Mouse (Mus musculus) heart, adult 2 months (tissue): ENCODE data around the gene Srsf2. TPM values are rescaled to one million over a fixed set of nuclear protein-coding genes. Genes with fewer than 3 reads are reported as not detected.

ENCODE experiments used
- DNase-seq, 2 experiments: peaks; one replicate each; pipeline ENCODE4 v3.0.0; 2021
- H3K27ac ChIP-seq: fragments of 200-600 bp; 2 replicates; pipeline ENCODE4 v1.8.1; 2022
- H3K27me3 ChIP-seq: fragments of 200-500 bp; 2 replicates; pipeline ENCODE4 v1.6.1; 2012; ENCODE audit warnings: mild to moderate bottlenecking, low read length, inconsistent platforms, mixed read lengths; ENCODE audit not compliant: control insufficient read depth, insufficient read depth
- H3K36me3 ChIP-seq: fragments of 200-500 bp; 2 replicates; pipeline ENCODE4 v1.6.1; 2012; ENCODE audit warnings: low read length, inconsistent platforms; ENCODE audit not compliant: control insufficient read depth, insufficient read depth
- H3K4me1 ChIP-seq: fragments of 200-500 bp; 2 replicates; pipeline ENCODE4 v1.6.1; 2011; ENCODE audit warnings: low read length; ENCODE audit not compliant: control insufficient read depth, insufficient read depth
- H3K4me3 ChIP-seq: fragments of 200-600 bp; 2 replicates; pipeline ENCODE4 v1.8.1; 2022
- H3K79me2 ChIP-seq: fragments of 200-500 bp; replicated peaks from 2 replicates; pipeline ENCODE4 v1.6.1; 2012; ENCODE audit warnings: mild to moderate bottlenecking, inconsistent platforms, low read length, moderate library complexity, mixed read lengths; ENCODE audit not compliant: control insufficient read depth, insufficient read depth
- H3K9ac ChIP-seq: fragments of 200-500 bp; 2 replicates; pipeline ENCODE4 v1.6.1; 2012; ENCODE audit warnings: low read depth, mild to moderate bottlenecking, control low read depth, inconsistent platforms, low read length, mixed read lengths
- CTCF ChIP-seq: fragments of 200-600 bp; IDR thresholded peaks from 2 replicates; pipeline ENCODE4 v1.8.1; 2022; ENCODE audit warnings: antibody characterized with exemption, mild to moderate bottlenecking, moderate library complexity
- EP300 ChIP-seq: fragments of 200-500 bp; IDR thresholded peaks from 2 replicates; pipeline ENCODE4 v1.6.1; 2011; ENCODE audit warnings: low read depth, low read length, control low read depth; ENCODE audit not compliant: insufficient read depth
- POLR2A ChIP-seq: fragments of 200-500 bp; IDR thresholded peaks from 2 replicates; pipeline ENCODE4 v1.6.1; 2011; ENCODE audit warnings: mild to moderate bottlenecking, low read depth, low read length, control low read depth; ENCODE audit not compliant: insufficient read depth
- WGBS: fragments of 180-500 bp; shearing (Covaris S2); methylation state at CpG from one replicate; pipeline ENCODE4 v1.1.7; 2018; 5-methylcytosine and 5-hydroxymethylcytosine counted together
- intact Hi-C: fragments of 180-260 bp; cut with DNase I; formaldehyde crosslinking; loops from one replicate; pipeline ENCODE4 v1.15.1; 2025
- polyA plus RNA-seq: library from polyadenylated mRNA; depleted of rRNA; stranded (reverse); fragments of >200 nt; gene quantifications from 2 replicates; pipeline ENCODE4 v1.2.3, GENCODE M21; 2012
- total RNA-seq, 2 experiments: library from RNA; stranded (reverse); gene quantifications; 2 replicates each; pipeline ENCODE4 v1.2.3; 2021

Srsf2 gene
- total and polyA plus RNA-seq, 3 experiments = 91.4 to 158 (median 104) TPM

DNA sequence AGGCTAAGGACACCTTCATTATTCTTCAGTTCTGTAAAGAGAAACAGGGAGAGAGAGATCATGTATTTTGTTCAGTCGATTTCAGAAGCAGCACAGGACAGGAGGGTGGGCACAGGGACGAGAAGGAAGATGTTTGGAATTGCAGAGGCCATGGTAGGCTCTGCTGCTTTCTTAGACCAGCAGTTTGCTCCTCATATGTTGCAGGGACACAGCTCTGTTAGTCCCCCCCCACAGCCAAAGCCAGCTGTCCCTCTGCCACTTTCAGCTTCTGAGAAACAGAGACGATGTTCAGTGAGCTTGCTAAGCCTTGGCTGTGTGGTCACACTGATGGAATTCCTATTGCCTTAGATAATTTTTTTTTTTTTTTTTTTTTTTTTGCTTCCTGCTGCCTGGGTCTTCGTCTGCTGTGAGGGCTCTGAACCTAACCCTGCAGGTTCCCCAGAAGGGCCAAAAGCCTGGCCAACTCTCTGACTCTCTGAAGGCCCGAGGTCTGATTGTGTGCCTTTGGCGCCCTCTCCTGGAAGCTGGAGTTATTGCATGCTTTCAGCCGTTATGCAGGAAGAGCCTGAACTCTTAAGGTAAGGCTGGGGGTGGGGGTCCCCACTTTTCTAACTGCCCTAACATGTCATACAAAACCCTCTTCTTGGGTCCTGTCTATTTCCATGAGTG lies 44.8 kb downstream of the Srsf2 start:
- Histone ChIP-seq H3K79me2 (no peaks in the 10 kb centered on the region), H3K4me1 (peaks cover 10% of the 10 kb centered on the region), H3K4me3 (no peak overlapping the region), H3K27ac (peak overlapping the region; percentile 52), H3K27me3 (no peaks in the 10 kb centered on the region), H3K36me3 (no peaks in the 10 kb centered on the region), H3K9ac (no peak overlapping the region)
- peak; percentile 86 to 87 for DNase-seq
- TF ChIP-seq CTCF (peak; percentile 89), POLR2A (no peak), EP300 (peak; percentile 94)
- WGBS = 18% methylated on average over 7 of the region's 7 CpGs
- intact Hi-C loops = loop anchor here (1.0 to 10.0 kb wide), 4 partner anchors 56 to 165 kb away; no protein-coding TSS in a partner anchor

DNA sequence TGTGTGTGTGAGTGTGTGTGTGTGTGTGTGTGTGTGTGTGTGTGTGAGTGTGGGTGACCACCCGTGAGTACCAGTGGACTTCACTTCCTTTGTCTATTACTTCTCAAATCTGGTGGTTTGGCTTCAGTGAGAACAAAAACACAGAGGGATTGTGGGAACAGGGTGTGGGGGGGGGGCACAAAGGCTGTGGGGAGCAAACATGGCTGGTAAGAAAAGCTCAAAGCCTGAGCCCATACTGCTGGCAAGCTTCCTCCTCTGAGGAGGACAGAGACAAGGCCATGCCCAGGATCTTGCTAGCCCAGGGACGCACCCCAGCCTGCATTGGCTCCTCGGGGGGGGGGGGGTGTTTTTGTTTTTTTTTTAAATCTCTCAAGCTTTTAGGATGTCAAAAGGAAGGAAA lies 45.4 kb downstream of the Srsf2 start:
- DNase-seq = no peak
- Histone ChIP-seq H3K79me2 (no peaks in the 10 kb centered on the region), H3K36me3 (no peaks in the 10 kb centered on the region), H3K4me3 (no peak overlapping the region), H3K9ac (no peak overlapping the region), H3K4me1 (peaks cover 5% of the 10 kb centered on the region), H3K27ac (peak overlapping the region; percentile 52; the same call in 1 of the 2 replicates), H3K27me3 (no peaks in the 10 kb centered on the region)
- no peak for TF ChIP-seq EP300
- TF ChIP-seq POLR2A = no peak
- no peak for TF ChIP-seq CTCF
- 28% methylated on average over 3 of the region's 3 CpGs for WGBS
- intact Hi-C loops = loop anchor here (5.0 to 10.0 kb wide), 3 partner anchors 55 to 133 kb away; no protein-coding TSS in a partner anchor

DNA sequence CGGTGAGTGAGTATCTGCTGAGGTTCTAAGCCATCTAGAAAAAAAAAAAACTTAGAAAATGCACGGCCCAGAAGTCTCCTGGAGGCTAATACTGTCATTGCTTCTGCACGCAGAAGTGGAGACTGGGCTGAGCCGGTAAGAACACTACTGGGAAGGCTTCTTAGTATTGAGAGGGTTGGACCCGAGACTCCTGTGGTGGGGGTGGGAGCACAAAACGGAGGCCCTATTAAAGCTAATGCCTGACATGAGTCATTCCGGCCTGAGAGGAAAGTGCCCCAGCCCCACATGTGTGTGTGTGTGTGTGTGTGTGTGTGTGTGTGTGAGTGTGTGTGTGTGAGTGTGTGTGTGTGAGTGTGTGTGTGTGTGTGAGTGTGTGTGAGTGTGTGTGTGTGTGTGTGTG lies 45.8 kb downstream of the Srsf2 start:
- WGBS = 39% methylated on average over 7 of the region's 7 CpGs
- H3K27me3 ChIP-seq = no peaks in the 10 kb centered on the region
- no peaks in the 10 kb centered on the region for H3K79me2 ChIP-seq
- no peak overlapping the region for H3K4me3 ChIP-seq
- peak overlapping the region; percentile 65 for H3K27ac ChIP-seq
- no peak overlapping the region for H3K9ac ChIP-seq
- no peak for DNase-seq
- peaks cover 5% of the 10 kb centered on the region for H3K4me1 ChIP-seq
- intact Hi-C loops = loop anchor here (5.0 to 10.0 kb wide), 3 partner anchors 55 to 132 kb away; no protein-coding TSS in a partner anchor
- TF ChIP-seq POLR2A = no peak
- TF ChIP-seq CTCF = peak; percentile 21; the same call in 1 of the 2 replicates
- TF ChIP-seq EP300 = no peak
- no peaks in the 10 kb centered on the region for H3K36me3 ChIP-seq

DNA sequence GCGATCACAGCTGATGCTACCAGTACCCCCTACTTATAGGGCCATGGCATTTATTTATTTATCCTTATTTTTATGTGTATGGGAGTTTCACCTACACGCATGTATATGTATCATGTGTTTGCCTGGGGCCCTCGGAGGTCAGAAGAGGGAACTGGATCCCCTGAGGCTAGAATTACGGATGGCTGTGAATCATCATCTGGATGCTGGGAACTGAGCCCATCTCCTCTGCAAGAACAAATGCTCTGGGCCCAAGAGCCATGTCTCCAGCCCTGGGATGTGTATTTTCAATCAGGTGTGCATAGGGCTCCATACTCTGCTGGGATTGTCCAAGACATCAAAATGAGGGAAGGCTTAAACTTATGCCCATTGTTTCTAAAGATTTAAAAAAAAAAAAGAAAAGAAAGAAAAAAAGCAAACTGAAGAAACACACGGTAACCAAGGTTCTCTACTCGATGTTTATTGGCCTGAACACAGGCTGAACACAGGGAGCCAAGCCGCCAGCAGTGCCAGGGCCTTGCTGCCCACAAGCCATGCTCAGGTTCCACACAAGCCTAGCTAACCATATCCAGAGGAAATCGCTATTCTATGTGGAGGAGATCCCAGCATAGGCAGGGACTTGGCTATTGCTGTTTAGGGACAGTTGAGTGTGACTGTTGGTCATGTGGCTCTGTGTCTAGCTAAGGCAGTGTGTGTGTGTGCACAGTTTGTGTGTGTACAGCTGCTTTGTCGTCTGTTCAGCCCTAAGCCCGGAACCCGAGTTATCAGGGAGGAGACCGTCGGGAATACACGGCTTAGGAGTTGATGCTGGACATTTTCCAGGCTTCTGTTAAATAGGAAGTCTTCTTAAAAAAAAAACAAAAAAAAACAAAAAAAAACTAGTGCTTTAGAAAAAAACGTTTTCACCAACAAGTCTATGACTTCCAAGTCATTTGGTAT lies 46.5 kb downstream of the Srsf2 start:
- 43% methylated on average over 15 of the region's 15 CpGs for WGBS
- Histone ChIP-seq H3K4me1 (peaks cover 5% of the 10 kb centered on the region), H3K36me3 (no peaks in the 10 kb centered on the region), H3K4me3 (no peak overlapping the region), H3K79me2 (no peaks in the 10 kb centered on the region), H3K9ac (no peak overlapping the region), H3K27me3 (no peaks in the 10 kb centered on the region), H3K27ac (peak overlapping the region; percentile 74)
- DNase-seq = peak; percentile 48 to 63
- intact Hi-C loops = loop anchor here (5.0 to 10.0 kb wide), 3 partner anchors 54 to 132 kb away; no protein-coding TSS in a partner anchor
- TF ChIP-seq EP300 (0 out of 2 replicates have a peak, but pooled peaks have one; percentile 35), CTCF (no peak)

DNA sequence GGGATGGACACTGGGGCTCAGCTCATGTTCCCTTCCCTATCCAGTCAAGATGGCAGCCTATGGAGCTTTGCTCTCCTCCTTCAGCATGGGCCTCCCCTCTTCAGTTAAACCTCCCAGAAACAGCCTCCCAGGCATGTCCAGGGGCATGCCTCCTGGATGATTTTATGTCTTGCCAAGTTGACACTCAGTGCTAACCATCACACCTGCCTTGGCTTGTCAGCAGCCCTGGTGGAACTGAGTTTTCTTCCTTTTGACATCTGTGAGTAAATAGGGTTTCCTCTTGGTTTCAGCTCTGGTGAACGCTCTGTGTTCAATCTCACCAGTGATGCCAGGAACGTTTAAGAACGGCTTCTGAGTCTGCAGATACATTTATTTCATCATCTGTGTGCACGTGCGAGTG lies 50.2 kb downstream of the Srsf2 start:
- Histone ChIP-seq H3K79me2 (no peaks in the 10 kb centered on the region), H3K4me3 (no peak overlapping the region), H3K36me3 (no peaks in the 10 kb centered on the region), H3K4me1 (peaks cover 7% of the 10 kb centered on the region), H3K27ac (no peak overlapping the region), H3K9ac (no peak overlapping the region), H3K27me3 (no peaks in the 10 kb centered on the region)
- intact Hi-C loops = loop anchor here (10.0 kb wide), 1 partner anchor 128 kb away; no protein-coding TSS in a partner anchor
- TF ChIP-seq POLR2A = no peak
- TF ChIP-seq CTCF = no peak
- no peak for TF ChIP-seq EP300
- 83% methylated on average over 5 of the region's 5 CpGs for WGBS
- DNase-seq = no peak
